Mouse (Mus musculus) embryonic facial prominence, embryonic 14.5 days (tissue): Measurements from ENCODE around the gene Ripk3. TPM values are rescaled to one million over a fixed set of nuclear protein-coding genes. Genes with fewer than 3 reads are reported as not detected.

Experiments used
- ATAC-seq: fragments of 200-750 bp; cut with Nextera tagmentation; 2 replicates; pipeline ENCODE4 v1.8.0; 2017; ENCODE audit warnings: low read depth, moderate number of reproducible peaks, moderate TSS enrichment
- DNase-seq: peaks from one replicate; pipeline ENCODE4 v3.0.0-alpha.2; 2015; ENCODE audit warnings: low spot score
- H3K27ac ChIP-seq: fragments of 300-500 bp; sonication (generic); replicated peaks from 2 replicates; pipeline ENCODE4 v1.5.1; 2014; ENCODE audit warnings: low read depth, mild to moderate bottlenecking, low read length, moderate library complexity
- H3K27me3 ChIP-seq: fragments of 300-500 bp; sonication (generic); replicated peaks from 2 replicates; pipeline ENCODE4 v1.6.1; 2014; ENCODE audit warnings: low read length; ENCODE audit not compliant: control insufficient read depth, insufficient read depth
- H3K36me3 ChIP-seq: fragments of 300-500 bp; sonication (generic); 2 replicates; pipeline ENCODE4 v1.6.1; 2014; ENCODE audit warnings: low read length, mixed read lengths; ENCODE audit not compliant: control insufficient read depth, insufficient read depth
- H3K4me1 ChIP-seq: fragments of 300-500 bp; sonication (generic); 2 replicates; pipeline ENCODE4 v1.6.1; 2014; ENCODE audit warnings: antibody characterized with exemption, low read length; ENCODE audit not compliant: control insufficient read depth, insufficient read depth
- H3K4me2 ChIP-seq: fragments of 300-500 bp; sonication (generic); 2 replicates; pipeline ENCODE4 v1.6.1; 2014; ENCODE audit warnings: low read depth, mild to moderate bottlenecking, low read length, moderate library complexity, mixed read lengths
- H3K4me3 ChIP-seq: fragments of 300-500 bp; sonication (generic); 2 replicates; pipeline ENCODE4 v1.5.1; 2014; ENCODE audit warnings: low read depth, mild to moderate bottlenecking, low read length
- H3K9ac ChIP-seq: fragments of 300-500 bp; sonication (generic); 2 replicates; pipeline ENCODE4 v1.6.1; 2014; ENCODE audit warnings: low read depth, mild to moderate bottlenecking, low read length, moderate library complexity, mixed read lengths
- H3K9me3 ChIP-seq: fragments of 300-500 bp; sonication (generic); 2 replicates; pipeline ENCODE4 v1.6.1; 2016; ENCODE audit warnings: low read length; ENCODE audit not compliant: control insufficient read depth
- WGBS: fragments of 180-500 bp; shearing (Covaris S2); extraction: QIAGEN DNeasy Blood & Tissue Kit; methylation state at CpG from one replicate; pipeline ENCODE4 v1.1.7; 2014; 5-methylcytosine and 5-hydroxymethylcytosine counted together
- polyA plus RNA-seq: library from polyadenylated mRNA; unstranded; fragments of >200 nt; fragmentation: Nextera tagmentation; extraction: Ambion mirVana; gene quantifications from 2 replicates; pipeline ENCODE4 v1.2.1, GENCODE M21; 2014

The Ripk3 gene
- polyA plus RNA-seq = 32.0 and 35.3 TPM in 2 replicates

DNA sequence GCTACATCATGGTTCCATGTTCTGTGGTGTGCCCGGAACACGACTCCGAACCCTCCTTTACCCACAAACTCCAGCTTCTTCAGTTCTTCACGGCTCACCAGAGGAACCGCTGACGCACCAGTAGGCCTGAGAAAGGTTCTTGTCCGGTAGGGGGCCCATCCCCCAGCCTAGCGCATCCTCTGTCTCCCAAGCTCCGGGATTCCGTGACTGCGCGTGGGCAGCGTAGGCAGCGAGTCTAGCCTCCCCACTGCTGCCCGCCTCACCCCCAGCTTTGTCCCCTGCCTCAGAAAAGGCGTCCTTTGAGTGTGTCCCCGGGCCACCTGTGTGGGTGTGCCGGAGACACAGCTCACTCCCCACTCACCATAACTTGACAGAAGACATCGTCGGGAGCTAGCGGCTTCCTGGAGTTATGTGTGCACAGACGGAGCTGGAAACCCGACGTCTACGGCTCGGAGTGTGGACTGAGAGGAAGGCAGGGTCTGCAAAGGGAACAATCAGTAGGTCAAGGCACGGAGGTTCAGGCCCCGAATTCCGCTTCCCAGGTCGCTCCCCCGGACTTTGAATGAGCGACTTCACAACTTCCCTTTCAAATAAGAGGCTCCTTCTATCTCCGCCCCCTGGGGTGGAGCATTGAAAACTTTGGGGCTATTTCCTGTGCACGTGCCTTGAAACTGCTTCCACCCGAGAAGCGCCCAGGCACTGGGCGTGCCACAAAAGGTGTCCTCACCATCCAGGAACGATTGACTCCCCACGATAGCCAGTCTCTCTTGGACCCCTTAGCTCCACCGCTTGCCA, at the start of gene Ripk3:
Gene Ripk3, minus strand, starts transcription at position 610 of the 795 bp plus-strand sequence.
- peak; percentile 66 for DNase-seq
- no peak within 1 kb of the TSS for H3K27ac ChIP-seq
- no peaks in the 10 kb centered on the region for H3K36me3 ChIP-seq
- no peak for ATAC-seq
- peak within 1 kb of the TSS; percentile 48 for H3K4me3 ChIP-seq
- peak within 1 kb of the TSS; percentile 72 for H3K4me2 ChIP-seq
- H3K9ac ChIP-seq = peak within 1 kb of the TSS; percentile 36
- H3K9me3 ChIP-seq = no peaks in the 10 kb centered on the region
- H3K27me3 ChIP-seq = peaks cover 5% of the 10 kb centered on the region; the same call in 1 of the 2 replicates
- 4% methylated on average over 40 of the region's 40 CpGs for WGBS
- peaks cover 7% of the 10 kb centered on the region for H3K4me1 ChIP-seq

GRCm38 (mm10) chr14:55838312-55838711, 49.6 kb upstream of the Ripk3 start:
- DNase-seq (no peak), ATAC-seq (no peak)
- H3K9ac ChIP-seq = no peak overlapping the region
- no peaks in the 10 kb centered on the region for H3K9me3 ChIP-seq
- H3K4me2 ChIP-seq = no peak overlapping the region
- H3K36me3 ChIP-seq = 0 out of 2 replicates have a peak, but pooled peaks cover 11% of the 10 kb centered on the region
- WGBS = 86% methylated on average over 5 of the region's 5 CpGs
- no peak overlapping the region for H3K4me3 ChIP-seq
- peaks cover 18% of the 10 kb centered on the region for H3K4me1 ChIP-seq
- H3K27ac ChIP-seq = no peak overlapping the region
- H3K27me3 ChIP-seq = no peaks in the 10 kb centered on the region

- ATAC-seq (0 out of 2 replicates have a peak, but pooled peaks have one; percentile 1), DNase-seq (no peak)
- Histone ChIP-seq H3K27me3 (no peaks in the 10 kb centered on the region), H3K9ac (no peak overlapping the region), H3K9me3 (no peaks in the 10 kb centered on the region), H3K27ac (no peak overlapping the region), H3K4me2 (no peak overlapping the region), H3K4me3 (no peak overlapping the region), H3K36me3 (peaks cover 44% of the 10 kb centered on the region), H3K4me1 (peaks cover 18% of the 10 kb centered on the region)
- WGBS = 51% methylated on average over 5 of the region's 5 CpGs
Measured at GRCm38 (mm10) chr14:55834808-55835533, 46.3 kb upstream of the Ripk3 start.

- Histone ChIP-seq H3K4me1 (peaks cover 28% of the 10 kb centered on the region), H3K4me3 (no peak overlapping the region), H3K27ac (0 out of 2 replicates have a peak overlapping the region, but pooled peaks have one; percentile 53), H3K36me3 (peaks cover 63% of the 10 kb centered on the region), H3K9ac (no peak overlapping the region), H3K9me3 (no peaks in the 10 kb centered on the region), H3K27me3 (no peaks in the 10 kb centered on the region), H3K4me2 (no peak overlapping the region)
- ATAC-seq (no peak), DNase-seq (no peak)
- 87% methylated on average over 4 of the region's 4 CpGs for WGBS
Measured at GRCm38 (mm10) chr14:55833126-55833525, 44.5 kb upstream of the Ripk3 start.

GRCm38 (mm10) chr14:55830331-55830730, 41.7 kb upstream of the Ripk3 start:
- Histone ChIP-seq H3K4me3 (no peak overlapping the region), H3K9me3 (no peaks in the 10 kb centered on the region), H3K4me2 (no peak overlapping the region), H3K27ac (no peak overlapping the region), H3K27me3 (no peaks in the 10 kb centered on the region), H3K9ac (no peak overlapping the region), H3K36me3 (peaks cover 82% of the 10 kb centered on the region), H3K4me1 (peaks cover 24% of the 10 kb centered on the region)
- no peak for ATAC-seq
- WGBS = 75% methylated on average over 4 of the region's 4 CpGs
- no peak for DNase-seq

- Histone ChIP-seq H3K4me1 (peaks cover 21% of the 10 kb centered on the region), H3K4me3 (no peak overlapping the region), H3K36me3 (peaks cover 82% of the 10 kb centered on the region), H3K27me3 (no peaks in the 10 kb centered on the region), H3K27ac (no peak overlapping the region), H3K9ac (no peak overlapping the region), H3K4me2 (no peak overlapping the region), H3K9me3 (no peaks in the 10 kb centered on the region)
- DNase-seq = no peak
- 89% methylated on average over 16 of the region's 16 CpGs for WGBS
- no peak for ATAC-seq
Measured at GRCm38 (mm10) chr14:55829854-55830253, 41.2 kb upstream of the Ripk3 start.

GRCm38 (mm10) chr14:55828716-55829263, 40.1 kb upstream of the Ripk3 start:
- 14% methylated on average over 3 of the region's 3 CpGs for WGBS
- no peak for ATAC-seq

DNA sequence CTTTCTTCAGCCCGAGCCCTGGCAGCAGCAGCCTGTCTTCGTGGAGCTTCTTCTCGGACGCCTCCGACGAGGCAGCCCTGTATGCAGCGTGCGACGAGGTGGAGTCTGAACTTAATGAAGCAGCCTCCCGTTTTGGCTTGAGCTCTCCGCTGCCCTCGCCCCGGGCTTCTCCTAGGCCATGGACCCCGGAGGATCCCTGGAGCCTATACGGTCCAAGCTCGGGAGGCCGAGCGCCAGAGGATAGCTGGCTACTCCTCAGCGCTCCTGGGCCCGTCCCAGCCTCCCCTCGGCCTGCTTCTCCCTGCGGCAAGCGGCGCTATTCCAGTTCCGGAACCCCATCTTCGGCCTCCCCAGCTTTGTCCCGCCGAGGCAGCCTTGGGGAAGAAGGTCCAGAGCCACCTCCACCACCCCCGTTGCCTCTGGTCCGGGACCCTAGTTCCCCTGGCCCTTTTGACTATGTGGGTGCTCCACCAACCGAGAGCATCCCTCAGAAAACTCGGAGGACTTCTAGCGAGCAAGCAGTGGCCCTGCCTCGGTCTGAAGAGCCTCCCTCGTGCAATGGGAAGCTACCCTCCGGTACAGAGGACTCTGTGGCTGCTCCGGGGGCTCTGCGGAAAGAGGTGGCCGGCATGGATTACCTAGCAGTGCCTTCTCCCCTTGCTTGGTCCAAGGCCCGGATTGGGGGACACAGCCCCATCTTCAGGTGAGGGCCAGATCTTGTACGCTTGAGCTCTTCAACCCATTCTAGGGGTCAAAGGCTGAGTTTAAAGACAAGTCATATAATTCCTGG, 38.1 kb upstream of the Ripk3 start:
- peaks cover 18% of the 10 kb centered on the region for H3K4me1 ChIP-seq
- H3K36me3 ChIP-seq = peaks cover 56% of the 10 kb centered on the region
- H3K27me3 ChIP-seq = no peaks in the 10 kb centered on the region
- WGBS = 9% methylated on average over 37 of the region's 41 CpGs
- peak overlapping the region; percentile 98; the same call in 1 of the 2 replicates for H3K27ac ChIP-seq
- ATAC-seq = no peak
- no peak for DNase-seq
- H3K9ac ChIP-seq = peak overlapping the region; percentile 82
- H3K9me3 ChIP-seq = no peaks in the 10 kb centered on the region
- peak overlapping the region; percentile 88 for H3K4me2 ChIP-seq
- peak overlapping the region; percentile 60 for H3K4me3 ChIP-seq

More at GRCm38 (mm10) chr14:55828716-55829263, 40.1 kb upstream of the Ripk3 start:
- Histone ChIP-seq H3K27ac (no peak overlapping the region), H3K36me3 (peaks cover 76% of the 10 kb centered on the region), H3K27me3 (no peaks in the 10 kb centered on the region), H3K4me2 (peak overlapping the region; percentile 88), H3K4me3 (no peak overlapping the region), H3K4me1 (peaks cover 15% of the 10 kb centered on the region), H3K9ac (peak overlapping the region; percentile 51; the same call in 1 of the 2 replicates), H3K9me3 (no peaks in the 10 kb centered on the region)
- DNase-seq = no peak
